Mouse (Mus musculus) c-Kit-negative CD71-positive TER-119-positive erythroid progenitor cells, embryonic 14.5 days (primary cell): ENCODE data around the gene Gipr.

ENCODE experiments used
- DNase-seq: peaks from one replicate; pipeline ENCODE4 v3.0.0-alpha.2; 2013; ENCODE audit warnings: low read depth, low spot score

The Gipr gene

GRCm38 (mm10) chr7:19148875-19149541, 16.9 kb downstream of the Gipr start, which contains the start of gene Qpctl:
Qpctl (minus strand) TSS chr7:19149291.
- DNase-seq = peak; percentile 96

- DNase-seq = no peak
Observed at GRCm38 (mm10) chr7:19148180-19148874, 17.6 kb downstream of the Gipr start.

GRCm38 (mm10) chr7:19147497-19148045, 18.4 kb downstream of the Gipr start:
- DNase-seq = no peak

GRCm38 (mm10) chr7:19146793-19147192, 19.1 kb downstream of the Gipr start:
- DNase-seq = no peak

- DNase-seq = no peak
Observed at GRCm38 (mm10) chr7:19137380-19137779, 28.5 kb downstream of the Gipr start.

- no peak for DNase-seq
Observed at GRCm38 (mm10) chr7:19136673-19137334, 29.1 kb downstream of the Gipr start.

GRCm38 (mm10) chr7:19136168-19136567, 29.8 kb downstream of the Gipr start:
- DNase-seq = no peak

GRCm38 (mm10) chr7:19131324-19131848, 34.5 kb downstream of the Gipr start:
- peak; percentile 60 for DNase-seq

- DNase-seq = no peak
Observed at GRCm38 (mm10) chr7:19130657-19131056, 35.3 kb downstream of the Gipr start.

GRCm38 (mm10) chr7:19129396-19129795, 36.5 kb downstream of the Gipr start:
- no peak for DNase-seq

GRCm38 (mm10) chr7:19127744-19128143, 38.2 kb downstream of the Gipr start:
- DNase-seq = no peak

- no peak for DNase-seq
Observed at GRCm38 (mm10) chr7:19124713-19125112, 41.2 kb downstream of the Gipr start.

- no peak for DNase-seq
Observed at GRCm38 (mm10) chr7:19121686-19122085, 44.2 kb downstream of the Gipr start.

GRCm38 (mm10) chr7:19119631-19120429, 46.1 kb downstream of the Gipr start, which contains the start of gene Fbxo46:
Fbxo46 (plus strand) TSS chr7:19119859.
- peak; percentile 91 for DNase-seq

- no peak for DNase-seq
Observed at GRCm38 (mm10) chr7:19119083-19119482, 46.8 kb downstream of the Gipr start.

GRCm38 (mm10) chr7:19118028-19118771, 47.7 kb downstream of the Gipr start, which contains the start of gene Gm4969:
Gm4969 (minus strand) TSS chr7:19118368.
- DNase-seq = no peak

GRCm38 (mm10) chr7:19109565-19109964, 56.4 kb downstream of the Gipr start:
- no peak for DNase-seq

GRCm38 (mm10) chr7:19107436-19107835, 58.5 kb downstream of the Gipr start:
- DNase-seq = no peak
